Mouse (Mus musculus) adipose tissue, adult 10 weeks (tissue): ENCODE results near the gene Cpa3. TPM values are rescaled to one million over a fixed set of nuclear protein-coding genes. Genes with fewer than 3 reads are reported as not detected.

Source experiments
- polyA plus RNA-seq: library from polyadenylated mRNA; stranded (reverse); fragments of 350-450 nt; fragmentation: Illumina TruSeq; extraction: RNeasy Lipid Tissue Mini Kit (QIAGEN cat#74804); gene quantifications from one replicate; pipeline ENCODE4 v1.2.3, GENCODE M21; 2014; ENCODE audit warnings: low read depth, low replicate concordance

Cpa3 gene
- polyA plus RNA-seq = 4.3 TPM

DNA sequence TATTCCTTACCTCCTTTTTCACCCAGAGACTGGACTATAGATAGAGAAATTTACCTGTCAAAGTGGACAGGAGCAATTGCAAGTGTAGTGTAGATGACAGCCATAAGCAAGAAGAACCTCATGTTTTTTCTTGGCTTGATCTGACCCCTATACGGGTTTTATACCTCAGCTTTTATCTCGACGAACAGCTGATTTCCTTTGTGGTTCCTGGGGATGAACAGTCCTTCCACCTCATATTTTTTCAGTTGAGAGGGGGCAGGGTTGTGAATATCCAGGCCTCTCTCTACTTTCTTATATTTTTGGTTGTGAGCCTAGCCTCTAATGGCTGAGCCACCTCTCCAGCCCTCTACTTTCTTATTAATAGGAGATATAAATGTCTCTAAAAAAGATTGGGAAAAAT, at the start of gene Cpa3:
Gene Cpa3, minus strand, starts transcription at position 132 of the 400 bp plus-strand sequence.

GRCm38 (mm10) chr3:20275633-20276032, 33.7 kb upstream of the Cpa3 start, which contains the start of gene Cpb1:
Cpb1 (minus strand) TSS chr3:20275733.

Other genes with a start within 250 kb of the Cpa3 start
- 19.3 TPM for gene Hps3, start 206.9 kb downstream of the Cpa3 start, polyA plus RNA-seq
- gene Hltf, start 184.4 kb downstream of the Cpa3 start, polyA plus RNA-seq = 19.1 TPM
- gene Gyg, start 86.9 kb downstream of the Cpa3 start, polyA plus RNA-seq = 50.4 TPM
- gene Cpb1, start 33.6 kb upstream of the Cpa3 start, polyA plus RNA-seq = 0.41 TPM
- gene Agtr1b, start 125.0 kb upstream of the Cpa3 start, polyA plus RNA-seq = not detected